Mouse (Mus musculus) E14TG2a.4 (cell line): ENCODE data around the gene Bfar.

Source experiments
- H3K27me3 ChIP-seq: 2 replicates; pipeline ENCODE4 v1.6.1; 2014; ENCODE audit warnings: low read length, control low read depth; ENCODE audit not compliant: insufficient read depth
- H3K36me3 ChIP-seq: 2 replicates; pipeline ENCODE4 v1.6.1; 2014; ENCODE audit warnings: low read length, control low read depth; ENCODE audit not compliant: insufficient read depth
- H3K4me1 ChIP-seq: replicated peaks from 2 replicates; pipeline ENCODE4 v1.6.1; 2014; ENCODE audit warnings: low read depth, low read length, control low read depth
- H3K4me3 ChIP-seq: replicated peaks from 2 replicates; pipeline ENCODE4 v1.5.1; 2014; ENCODE audit warnings: mild to moderate bottlenecking, low read length
- H3K9me3 ChIP-seq: 2 replicates; pipeline ENCODE4 v1.6.1; 2014; ENCODE audit warnings: low read length, control low read depth
- CTCF ChIP-seq: conservative IDR thresholded peaks from 2 replicates; pipeline ENCODE4 v1.5.1; 2014; ENCODE audit warnings: low read length
- NANOG ChIP-seq: IDR thresholded peaks from 2 replicates; pipeline ENCODE4 v1.6.1; 2014; ENCODE audit warnings: borderline replicate concordance, low read length, mixed read lengths
- POU5F1 ChIP-seq: IDR thresholded peaks from 2 replicates; pipeline ENCODE4 v1.6.1; 2014; ENCODE audit warnings: low read length, borderline replicate concordance

The Bfar gene

GRCm38 (mm10) chr16:13698998-13699397 is 27.3 kb downstream of the Bfar start:
- no peaks in the 10 kb centered on the region for H3K27me3 ChIP-seq
- H3K4me3 ChIP-seq, result no peak overlapping the region
- peaks cover 13% of the 10 kb centered on the region for H3K4me1 ChIP-seq
- TF ChIP-seq POU5F1 (no peak), NANOG (no peak), CTCF (peak; percentile 98)
- peaks cover 86% of the 10 kb centered on the region for H3K36me3 ChIP-seq
- no peaks in the 10 kb centered on the region for H3K9me3 ChIP-seq

- H3K36me3 ChIP-seq, result peaks cover 72% of the 10 kb centered on the region
Measured at GRCm38 (mm10) chr16:13702184-13702583, 30.5 kb downstream of the Bfar start.

GRCm38 (mm10) chr16:13704676-13705075 is 33.0 kb downstream of the Bfar start:
- peak; percentile 9; the same call in 1 of the 2 replicates for TF ChIP-seq CTCF
- TF ChIP-seq NANOG, result no peak
- TF ChIP-seq POU5F1, result no peak
- Histone ChIP-seq H3K9me3 (no peaks in the 10 kb centered on the region), H3K36me3 (peaks cover 48% of the 10 kb centered on the region), H3K4me3 (0 out of 2 replicates have a peak overlapping the region, but pooled peaks have one; percentile 17), H3K27me3 (no peaks in the 10 kb centered on the region), H3K4me1 (peaks cover 18% of the 10 kb centered on the region)

More at GRCm38 (mm10) chr16:13702184-13702583, 30.5 kb downstream of the Bfar start:
- no peak overlapping the region for H3K4me3 ChIP-seq
- peaks cover 20% of the 10 kb centered on the region for H3K4me1 ChIP-seq
- no peaks in the 10 kb centered on the region for H3K27me3 ChIP-seq
- TF ChIP-seq NANOG (no peak), CTCF (no peak), POU5F1 (no peak)
- no peaks in the 10 kb centered on the region for H3K9me3 ChIP-seq

- no peaks in the 10 kb centered on the region for H3K27me3 ChIP-seq
- H3K36me3 ChIP-seq, result peaks cover 18% of the 10 kb centered on the region
- H3K4me3 ChIP-seq, result no peak overlapping the region
- H3K9me3 ChIP-seq, result no peaks in the 10 kb centered on the region
- TF ChIP-seq POU5F1, result no peak
- no peak for TF ChIP-seq NANOG
- TF ChIP-seq CTCF, result no peak
- peaks cover 57% of the 10 kb centered on the region for H3K4me1 ChIP-seq
Measured at GRCm38 (mm10) chr16:13714910-13715309, 43.3 kb downstream of the Bfar start.

GRCm38 (mm10) chr16:13716821-13717553 is 45.3 kb downstream of the Bfar start:
- Histone ChIP-seq H3K27me3 (no peaks in the 10 kb centered on the region), H3K4me1 (peaks cover 65% of the 10 kb centered on the region), H3K36me3 (peaks cover 18% of the 10 kb centered on the region), H3K9me3 (no peaks in the 10 kb centered on the region), H3K4me3 (no peak overlapping the region)
- TF ChIP-seq CTCF (no peak), POU5F1 (no peak)

- Histone ChIP-seq H3K9me3 (no peaks in the 10 kb centered on the region), H3K36me3 (peaks cover 27% of the 10 kb centered on the region), H3K27me3 (no peaks in the 10 kb centered on the region), H3K4me3 (no peak overlapping the region), H3K4me1 (peaks cover 57% of the 10 kb centered on the region)
- peak; percentile 52; the same call in 1 of the 2 replicates for TF ChIP-seq NANOG
- no peak for TF ChIP-seq CTCF
- TF ChIP-seq POU5F1, result no peak
Measured at GRCm38 (mm10) chr16:13722937-13723336, 51.3 kb downstream of the Bfar start.

DNA sequence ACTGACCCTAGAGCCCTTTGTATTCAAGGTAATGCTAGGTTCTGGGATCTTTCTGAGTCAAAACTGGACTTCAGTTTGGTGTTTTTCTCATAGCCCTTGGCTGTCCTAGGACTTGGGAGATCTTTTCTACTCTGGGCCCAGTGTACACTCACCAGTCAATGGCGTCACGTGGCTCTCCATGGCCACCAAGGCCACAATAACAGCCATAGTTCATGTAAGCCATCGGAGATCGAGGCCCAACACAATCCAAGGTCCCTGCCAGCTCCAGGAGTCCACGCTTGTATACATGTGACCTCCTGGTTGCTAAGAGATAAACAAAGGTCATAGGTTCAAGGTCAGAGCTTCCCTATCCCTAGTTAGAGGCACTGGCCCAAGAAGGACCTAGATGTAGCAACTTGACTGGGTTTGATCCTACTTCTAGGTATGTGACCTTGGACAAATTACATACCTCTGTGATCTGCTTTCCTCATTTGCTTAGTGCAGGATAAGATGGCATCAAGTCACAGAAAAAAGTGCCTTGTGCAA is 56.2 kb downstream of the Bfar start:
- peaks cover 21% of the 10 kb centered on the region for H3K36me3 ChIP-seq

GRCm38 (mm10) chr16:13729428-13729827 is 57.8 kb downstream of the Bfar start:
- peaks cover 74% of the 10 kb centered on the region for H3K4me1 ChIP-seq
- no peaks in the 10 kb centered on the region for H3K27me3 ChIP-seq
- H3K4me3 ChIP-seq, result peak overlapping the region; percentile 68
- TF ChIP-seq POU5F1 (no peak), CTCF (no peak), NANOG (no peak)
- H3K9me3 ChIP-seq, result no peaks in the 10 kb centered on the region
- H3K36me3 ChIP-seq, result peaks cover 18% of the 10 kb centered on the region

More for the DNA sequence above, 56.2 kb downstream of the Bfar start:
- Histone ChIP-seq H3K4me3 (no peak overlapping the region), H3K4me1 (peaks cover 75% of the 10 kb centered on the region), H3K27me3 (no peaks in the 10 kb centered on the region), H3K9me3 (no peaks in the 10 kb centered on the region)
- no peak for TF ChIP-seq NANOG
